Mouse (Mus musculus): Measurements from ENCODE around the gene Pomt2.

GRCm38 (mm10) chr12:87102165-87102631 is 45.6 kb downstream of the Pomt2 start, which contains the start of gene Ngb:
- TF ChIP-seq CTCF (IDR thresholded peaks at IDR 0.05; ENCODE audit: low read depth) (no peak), EP300 (IDR thresholded peaks at IDR 0.05; ENCODE audit: low read depth) (no peak)

Measured in liver, embryonic 14.5 days (tissue).